Mouse (Mus musculus) CH12.LX (cell line): ENCODE data around the gene Ltb. TPM values are rescaled to one million over a fixed set of nuclear protein-coding genes. Genes with fewer than 3 reads are reported as not detected.

ENCODE experiments used
- DNase-seq: peaks from one replicate; pipeline ENCODE4 v3.0.0-alpha.2; 2013; ENCODE audit errors: extremely low read depth
- H3K27ac ChIP-seq: 2 replicates; pipeline ENCODE4 v1.5.1; 2012; ENCODE audit warnings: low read depth, mild to moderate bottlenecking, control low read depth, moderate library complexity; ENCODE audit not compliant: insufficient read depth
- H3K27me3 ChIP-seq: replicated peaks from 2 replicates; pipeline ENCODE3; 2012; ENCODE audit warnings: inconsistent platforms
- H3K36me3 ChIP-seq, 2 experiments: replicated peaks in 1 of 2; 2 replicates each; pipeline versions ENCODE3 to v1.6.1; 2012; ENCODE audit warnings: inconsistent platforms in 1 of 2, low read length in 1 of 2, mild to moderate bottlenecking in 1 of 2, mixed read lengths in 1 of 2, moderate library complexity in 1 of 2; ENCODE audit not compliant: control insufficient read depth in 1 of 2, insufficient read depth in 1 of 2
- H3K4me1 ChIP-seq, 2 experiments: 2 replicates each; pipeline ENCODE4 v1.6.1; 2012; ENCODE audit warnings: inconsistent platforms in 1 of 2, moderate library complexity in 1 of 2; ENCODE audit not compliant: insufficient read depth in 2 of 2, control insufficient read depth in 1 of 2
- H3K4me2 ChIP-seq: 2 replicates; pipeline ENCODE4 v1.6.1; 2012; ENCODE audit warnings: low read depth, mild to moderate bottlenecking, control low read depth; ENCODE audit not compliant: poor library complexity, insufficient read depth, severe bottlenecking
- H3K4me3 ChIP-seq, 3 experiments: fragments of 150-350 bp in 1 of 3; sonication (generic) in 1 of 3; replicated peaks in 1 of 3; 2 replicates each; pipeline versions ENCODE3 to v1.5.1; 2011 to 2012; ENCODE audit warnings: low read depth in 2 of 3, low read length in 2 of 3, mild to moderate bottlenecking in 2 of 3, moderate library complexity in 2 of 3, control low read depth in 1 of 3, improper control_type of control experiment in 1 of 3, inconsistent platforms in 1 of 3, mixed read lengths in 1 of 3; ENCODE audit not compliant: poor library complexity in 1 of 3
- H3K79me2 ChIP-seq: replicated peaks from 2 replicates; pipeline ENCODE4 v1.6.1; 2012; ENCODE audit warnings: mild to moderate bottlenecking, moderate library complexity; ENCODE audit not compliant: control insufficient read depth, poor library complexity, insufficient read depth, severe bottlenecking; ENCODE audit errors: extremely low read depth
- H3K9ac ChIP-seq: 2 replicates; pipeline ENCODE4 v1.6.1; 2012; ENCODE audit warnings: low read depth, mild to moderate bottlenecking, control low read depth, moderate library complexity; ENCODE audit not compliant: insufficient read depth
- H3K9me3 ChIP-seq: replicated peaks from 2 replicates; pipeline ENCODE3; 2012; ENCODE audit warnings: low read length, inconsistent platforms, mixed read lengths
- BHLHE40 ChIP-seq: IDR thresholded peaks from 2 replicates; pipeline ENCODE4 v1.6.1; 2011; ENCODE audit warnings: mild to moderate bottlenecking, low read depth, low read length, improper control_type of control experiment
- CHD1 ChIP-seq: IDR thresholded peaks from 2 replicates; pipeline ENCODE4 v1.6.1; 2012; ENCODE audit warnings: low read depth, low read length, improper control_type of control experiment, inconsistent platforms
- CHD2 ChIP-seq: IDR thresholded peaks from 2 replicates; pipeline ENCODE4 v1.6.1; 2011; ENCODE audit warnings: low read length, improper control_type of control experiment
- CTCF ChIP-seq, 2 experiments: IDR thresholded peaks in 1 of 2; conservative IDR thresholded peaks in 1 of 2; 2 replicates each; pipeline ENCODE4 v1.5.1; 2011 to 2012; ENCODE audit warnings: low read depth in 2 of 2, low read length in 2 of 2, improper control_type of control experiment in 1 of 2, inconsistent platforms in 1 of 2, mild to moderate bottlenecking in 1 of 2, moderate library complexity in 1 of 2
- E2F4 ChIP-seq: IDR thresholded peaks from 2 replicates; pipeline ENCODE4 v1.6.1; 2011; ENCODE audit warnings: low read depth, low read length, improper control_type of control experiment; ENCODE audit not compliant: insufficient replicate concordance
- ELF1 ChIP-seq: IDR thresholded peaks from 2 replicates; pipeline ENCODE4 v1.6.1; 2014; ENCODE audit warnings: low read depth, mild to moderate bottlenecking, inconsistent platforms, low read length, improper control_type of control experiment
- GABPA ChIP-seq: IDR thresholded peaks from 2 replicates; pipeline ENCODE4 v1.6.1; 2012; ENCODE audit warnings: low read depth, low read length, improper control_type of control experiment, inconsistent platforms; ENCODE audit not compliant: insufficient replicate concordance
- HCFC1 ChIP-seq: IDR thresholded peaks from 2 replicates; pipeline ENCODE4 v1.6.1; 2012; ENCODE audit warnings: low read depth, mild to moderate bottlenecking, inconsistent platforms, low read length, improper control_type of control experiment
- JUN ChIP-seq: IDR thresholded peaks from 2 replicates; pipeline ENCODE4 v1.6.1; 2011; ENCODE audit warnings: low read depth, mild to moderate bottlenecking, low read length, improper control_type of control experiment, moderate library complexity; ENCODE audit not compliant: insufficient read depth
- JUND ChIP-seq: conservative IDR thresholded peaks from 2 replicates; pipeline ENCODE4 v1.6.1; 2011; ENCODE audit warnings: low read depth, low read length, improper control_type of control experiment
- MAX ChIP-seq: IDR thresholded peaks from 2 replicates; pipeline ENCODE4 v1.6.1; 2011; ENCODE audit warnings: low read length, improper control_type of control experiment
- MEF2A ChIP-seq: IDR thresholded peaks from 2 replicates; pipeline ENCODE4 v1.6.1; 2014; ENCODE audit warnings: low read depth, mild to moderate bottlenecking, inconsistent platforms, low read length, improper control_type of control experiment, borderline replicate concordance
- MYC ChIP-seq: IDR thresholded peaks from 2 replicates; pipeline ENCODE4 v1.6.1; 2011; ENCODE audit warnings: low read depth, mild to moderate bottlenecking, improper control_type of control experiment, low read length
- NELFE ChIP-seq: IDR thresholded peaks from 2 replicates; pipeline ENCODE4 v1.6.1; 2011; ENCODE audit warnings: low read depth, low read length, improper control_type of control experiment
- NRF1 ChIP-seq: IDR thresholded peaks from 2 replicates; pipeline ENCODE4 v1.6.1; 2014; ENCODE audit warnings: low read depth, mild to moderate bottlenecking, inconsistent platforms, low read length, improper control_type of control experiment, moderate library complexity
- PAX5 ChIP-seq: IDR thresholded peaks from 2 replicates; pipeline ENCODE4 v1.6.1; 2012; ENCODE audit warnings: low read length, inconsistent platforms, mixed read lengths
- POLR2A ChIP-seq: IDR thresholded peaks from 2 replicates; pipeline ENCODE4 v1.6.1; 2011; ENCODE audit warnings: low read depth, mild to moderate bottlenecking, improper control_type of control experiment, low read length
- POLR2AphosphoS2 ChIP-seq: IDR thresholded peaks from 2 replicates; pipeline ENCODE4 v1.6.1; 2011; ENCODE audit warnings: low read depth, low read length, improper control_type of control experiment
- RAD21 ChIP-seq: IDR thresholded peaks from 2 replicates; pipeline ENCODE4 v1.6.1; 2011; ENCODE audit warnings: low read depth, mild to moderate bottlenecking, low read length, improper control_type of control experiment, moderate library complexity
- RCOR1 ChIP-seq: conservative IDR thresholded peaks from 2 replicates; pipeline ENCODE4 v1.6.1; 2012; ENCODE audit warnings: low read depth, mild to moderate bottlenecking, inconsistent platforms, low read length, improper control_type of control experiment
- SIN3A ChIP-seq: IDR thresholded peaks from 2 replicates; pipeline ENCODE4 v1.6.1; 2012; ENCODE audit warnings: low read length, improper control_type of control experiment, inconsistent platforms
- SMC3 ChIP-seq: IDR thresholded peaks from 2 replicates; pipeline ENCODE4 v1.6.1; 2011; ENCODE audit warnings: low read depth, low read length, improper control_type of control experiment
- TBP ChIP-seq: conservative IDR thresholded peaks from 2 replicates; pipeline ENCODE4 v1.6.1; 2011; ENCODE audit warnings: low read depth, low read length, improper control_type of control experiment
- TCF12 ChIP-seq: IDR thresholded peaks from 2 replicates; pipeline ENCODE4 v1.6.1; 2014; ENCODE audit warnings: low read depth, mild to moderate bottlenecking, inconsistent platforms, low read length, improper control_type of control experiment
- USF1 ChIP-seq: IDR thresholded peaks from 2 replicates; pipeline ENCODE4 v1.6.1; 2014; ENCODE audit warnings: low read depth, mild to moderate bottlenecking, inconsistent platforms, low read length, improper control_type of control experiment
- USF2 ChIP-seq: conservative IDR thresholded peaks from 2 replicates; pipeline ENCODE4 v1.6.1; 2011; ENCODE audit warnings: low read depth, low read length, improper control_type of control experiment
- ZC3H11A ChIP-seq: IDR thresholded peaks from 2 replicates; pipeline ENCODE4 v1.6.1; 2012; ENCODE audit warnings: low read depth, mild to moderate bottlenecking, inconsistent platforms, low read length, improper control_type of control experiment
- ZKSCAN1 ChIP-seq: IDR thresholded peaks from 2 replicates; pipeline ENCODE4 v1.6.1; 2012; ENCODE audit warnings: low read depth, inconsistent platforms, low read length, improper control_type of control experiment, borderline replicate concordance
- ZMIZ1 ChIP-seq: IDR thresholded peaks from 2 replicates; pipeline ENCODE4 v1.6.1; 2012; ENCODE audit warnings: low read depth, mild to moderate bottlenecking, inconsistent platforms, low read length, improper control_type of control experiment
- ZNF384 ChIP-seq: IDR thresholded peaks from 2 replicates; pipeline ENCODE4 v1.6.1; 2012; ENCODE audit warnings: low read depth, low read length, improper control_type of control experiment, inconsistent platforms
- dilution Hi-C: fragments of 300-500 bp; cut with MboI; formaldehyde crosslinking; loops from 2 replicates; pipeline ENCODE4 v1.14.3; 2020; ENCODE audit warnings: low sequenced_read_pairs; ENCODE audit not compliant: extremely low pct_unique_long_range_greater_than_20kb, extremely low pct_ligation_motif_present
- in situ Hi-C: fragments of 300-500 bp; cut with MboI; formaldehyde crosslinking; loops from 3 replicates; pipeline ENCODE4 v1.14.3; 2019; ENCODE audit warnings: low sequenced_read_pairs, low pct_ligation_motif_present, low pct_unique_long_range_greater_than_20kb, mixed read lengths
- polyA plus RNA-seq: library from polyadenylated mRNA; unstranded; fragments of >175 nt; gene quantifications from 2 replicates; pipeline ENCODE4 v1.2.1, GENCODE M21; 2012; ENCODE audit warnings: low read depth; ENCODE audit not compliant: insufficient read length
- total RNA-seq, 2 experiments: library from RNA; depleted of rRNA; stranded (reverse); fragments of 300-350 nt in 1 of 2; fragments of >200 nt in 1 of 2; gene quantifications; 2 replicates each; pipeline ENCODE4 v1.2.3; 2012 to 2014

Gene Ltb
- total and polyA plus RNA-seq, 3 experiments, result 150 to 263 (median 234) TPM

DNA sequence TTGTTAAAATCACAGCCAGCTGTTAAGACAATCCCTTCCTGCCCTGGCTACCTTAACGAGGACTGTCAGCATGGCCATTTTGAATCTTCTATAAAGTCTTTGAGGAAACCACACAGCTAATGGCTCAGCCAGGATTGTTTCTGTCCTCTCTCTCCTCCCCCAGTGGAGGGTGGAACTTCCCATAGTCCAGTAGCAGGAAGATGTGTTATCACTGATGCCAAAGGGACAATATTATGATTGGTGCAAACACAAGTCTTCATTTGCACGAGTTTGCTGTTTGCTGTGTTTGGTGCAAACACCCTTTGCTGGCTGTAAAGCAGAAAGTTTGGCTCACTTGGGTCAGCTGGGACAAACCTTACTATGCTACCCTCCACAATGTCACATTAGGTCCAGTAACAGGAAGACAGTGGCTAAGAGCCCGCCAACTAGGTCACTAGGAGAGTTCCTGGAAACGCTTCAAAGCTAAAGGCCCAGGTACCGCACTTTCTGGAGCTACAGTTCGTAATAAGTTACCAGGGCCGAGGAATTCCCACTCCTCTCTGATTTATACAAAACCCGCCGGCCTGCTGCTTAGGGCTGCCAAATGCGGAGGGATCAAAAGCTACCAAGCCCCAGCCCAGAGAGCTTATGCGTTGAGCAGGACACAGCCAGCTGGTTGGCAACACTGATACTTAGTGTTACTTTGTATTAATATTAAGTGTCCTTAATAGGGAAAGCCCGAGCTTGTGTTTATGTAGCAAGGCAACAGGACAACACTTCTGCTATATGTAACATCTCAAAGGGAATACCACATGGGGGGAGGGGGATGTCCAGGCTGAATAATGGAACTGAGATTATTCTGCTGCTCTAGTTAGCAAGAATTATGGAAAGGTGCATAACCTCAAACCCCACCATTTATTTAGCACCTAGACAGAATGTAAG lies 46.4 kb downstream of the Ltb start:
- TF ChIP-seq MYC (no peak), PAX5 (no peak), BHLHE40 (no peak), ZC3H11A (no peak), E2F4 (no peak), NELFE (no peak), CTCF (conservative IDR thresholded peaks at IDR 0.05 in 1 of 2, IDR thresholded peaks at IDR 0.05 in 1 of 2; ENCODE audit: low read depth in 2 of 2, low read length in 2 of 2) (no peak), RCOR1 (peak; percentile 34; the same call in 1 of the 2 replicates), CHD2 (peak; percentile 71), SIN3A (no peak), GABPA (no peak), JUN (no peak), POLR2A (no peak), MEF2A (peak; percentile 37; the same call in 1 of the 2 replicates), JUND (no peak), TBP (no peak), ZKSCAN1 (no peak), ZNF384 (no peak), TCF12 (no peak), HCFC1 (no peak), POLR2AphosphoS2 (no peak), USF1 (no peak), ZMIZ1 (no peak; the same call in 1 of the 2 replicates), RAD21 (no peak), CHD1 (peak; percentile 89; the same call in 1 of the 2 replicates), NRF1 (no peak), MAX (no peak), USF2 (no peak), ELF1 (no peak), SMC3 (no peak)
- TF ChIP-seq, all 38 proteins: peak for 4
- H3K4me1 ChIP-seq, result peaks cover 3 to 42% of the 10 kb centered on the region in 2 experiments
- no peak for DNase-seq
- H3K9me3 ChIP-seq, result no peaks in the 10 kb centered on the region
- H3K36me3 ChIP-seq, result peaks cover 21 to 41% of the 10 kb centered on the region in 2 experiments
- in situ Hi-C loops (no loop called here), dilution Hi-C loops (no loop called here)
- H3K4me2 ChIP-seq, result peak overlapping the region; percentile 77
- peaks cover 40% of the 10 kb centered on the region for H3K79me2 ChIP-seq
- H3K4me3 ChIP-seq, result peak overlapping the region; percentile 87 to 92 (median 90)
- H3K27ac ChIP-seq, result peak overlapping the region; percentile 88
- no peaks in the 10 kb centered on the region for H3K27me3 ChIP-seq
- H3K9ac ChIP-seq, result peak overlapping the region; percentile 76
